Mouse (Mus musculus): ENCODE results near the gene Ube2c. TPM values are rescaled to one million over a fixed set of nuclear protein-coding genes. Genes with fewer than 3 reads are reported as not detected.

Ube2c gene
- polyA plus RNA-seq, 1 experiment, result 327 TPM

GRCm38 (mm10) chr2:164735446-164735845, 34.3 kb upstream of the Ube2c start:
- H3K27ac ChIP-seq (ENCODE audit: control insufficient read depth, insufficient read depth, low read length), result no peak overlapping the region
- no peak overlapping the region for H3K4me3 ChIP-seq (ENCODE audit: control insufficient read depth, insufficient read depth, low read length)
- no peaks in the 10 kb centered on the region for H3K36me3 ChIP-seq (ENCODE audit: control insufficient read depth, insufficient read depth, low read length)
- TF ChIP-seq POLR2A (IDR thresholded peaks at IDR 0.05; ENCODE audit: control insufficient read depth, extremely low read depth, insufficient read depth, low read length, poor library complexity) (no peak), CTCF (IDR thresholded peaks at IDR 0.05; ENCODE audit: borderline replicate concordance, control insufficient read depth, extremely low read depth, insufficient read depth, low read length, poor library complexity) (no peak)
- H3K4me1 ChIP-seq (replicated peaks; ENCODE audit: control insufficient read depth, insufficient read depth, low read length), result no peaks in the 10 kb centered on the region
- no peaks in the 10 kb centered on the region for H3K27me3 ChIP-seq (ENCODE audit: control insufficient read depth, insufficient read depth, low read length)
- 89% methylated on average over 5 of the region's 5 CpGs for WGBS
- DNase-seq, result no peak

GRCm38 (mm10) chr2:164737377-164738090, 32.2 kb upstream of the Ube2c start:
- no peak for TF ChIP-seq CTCF (IDR thresholded peaks at IDR 0.05; ENCODE audit: borderline replicate concordance, control insufficient read depth, extremely low read depth, insufficient read depth, low read length, poor library complexity)
- TF ChIP-seq POLR2A (IDR thresholded peaks at IDR 0.05; ENCODE audit: control insufficient read depth, extremely low read depth, insufficient read depth, low read length, poor library complexity), result no peak
- WGBS, result 87% methylated on average over 3 of the region's 3 CpGs
- H3K27me3 ChIP-seq (ENCODE audit: control insufficient read depth, insufficient read depth, low read length), result no peaks in the 10 kb centered on the region
- H3K4me3 ChIP-seq (ENCODE audit: control insufficient read depth, insufficient read depth, low read length), result no peak overlapping the region
- DNase-seq, result no peak
- H3K4me1 ChIP-seq (replicated peaks; ENCODE audit: control insufficient read depth, insufficient read depth, low read length), result no peaks in the 10 kb centered on the region
- H3K27ac ChIP-seq (ENCODE audit: control insufficient read depth, insufficient read depth, low read length), result no peak overlapping the region
- no peaks in the 10 kb centered on the region for H3K36me3 ChIP-seq (ENCODE audit: control insufficient read depth, insufficient read depth, low read length)

- WGBS, result 63% methylated on average over 7 of the region's 7 CpGs
- Histone ChIP-seq H3K27ac (ENCODE audit: control insufficient read depth, insufficient read depth, low read length) (no peak overlapping the region), H3K4me3 (ENCODE audit: control insufficient read depth, insufficient read depth, low read length) (no peak overlapping the region), H3K4me1 (replicated peaks; ENCODE audit: control insufficient read depth, insufficient read depth, low read length) (peaks cover 1% of the 10 kb centered on the region), H3K36me3 (ENCODE audit: control insufficient read depth, insufficient read depth, low read length) (no peaks in the 10 kb centered on the region), H3K27me3 (ENCODE audit: control insufficient read depth, insufficient read depth, low read length) (no peaks in the 10 kb centered on the region)
- no peak for DNase-seq
- TF ChIP-seq CTCF (IDR thresholded peaks at IDR 0.05; ENCODE audit: borderline replicate concordance, control insufficient read depth, extremely low read depth, insufficient read depth, low read length, poor library complexity) (no peak), POLR2A (IDR thresholded peaks at IDR 0.05; ENCODE audit: control insufficient read depth, extremely low read depth, insufficient read depth, low read length, poor library complexity) (no peak)
Measured at GRCm38 (mm10) chr2:164739876-164740275, 29.8 kb upstream of the Ube2c start.

- H3K27ac ChIP-seq (ENCODE audit: control insufficient read depth, insufficient read depth, low read length), result no peak overlapping the region
- TF ChIP-seq POLR2A (IDR thresholded peaks at IDR 0.05; ENCODE audit: control insufficient read depth, extremely low read depth, insufficient read depth, low read length, poor library complexity) (no peak), CTCF (IDR thresholded peaks at IDR 0.05; ENCODE audit: borderline replicate concordance, control insufficient read depth, extremely low read depth, insufficient read depth, low read length, poor library complexity) (no peak)
- H3K27me3 ChIP-seq (ENCODE audit: control insufficient read depth, insufficient read depth, low read length), result no peaks in the 10 kb centered on the region
- WGBS, result 22% methylated on average over 13 of the region's 13 CpGs
- H3K4me3 ChIP-seq (ENCODE audit: control insufficient read depth, insufficient read depth, low read length), result no peak overlapping the region
- no peak for DNase-seq
- H3K36me3 ChIP-seq (ENCODE audit: control insufficient read depth, insufficient read depth, low read length), result peaks cover 3% of the 10 kb centered on the region; the same call in 1 of the 2 replicates
- H3K4me1 ChIP-seq (replicated peaks; ENCODE audit: control insufficient read depth, insufficient read depth, low read length), result peaks cover 10% of the 10 kb centered on the region
Measured at GRCm38 (mm10) chr2:164744987-164745386, 24.7 kb upstream of the Ube2c start.

- no peak within 1 kb of the TSS for H3K27ac ChIP-seq (ENCODE audit: control insufficient read depth, insufficient read depth, low read length)
- under 1% methylated on average over 70 of the region's 70 CpGs for WGBS
- peak; percentile 96 for DNase-seq
Measured at GRCm38 (mm10) chr2:164745843-164746479, 23.7 kb upstream of the Ube2c start, which contains the start of the genes Wfdc3 and Dnttip1. Gene Wfdc3, minus strand, starts transcription at chr2:164745931. Gene Dnttip1, plus strand, starts transcription at chr2:164745983.

GRCm38 (mm10) chr2:164746693-164747092, 23.0 kb upstream of the Ube2c start:
- TF ChIP-seq POLR2A (IDR thresholded peaks at IDR 0.05; ENCODE audit: control insufficient read depth, extremely low read depth, insufficient read depth, low read length, poor library complexity) (no peak), CTCF (IDR thresholded peaks at IDR 0.05; ENCODE audit: borderline replicate concordance, control insufficient read depth, extremely low read depth, insufficient read depth, low read length, poor library complexity) (no peak)
- Histone ChIP-seq H3K4me1 (replicated peaks; ENCODE audit: control insufficient read depth, insufficient read depth, low read length) (peaks cover 10% of the 10 kb centered on the region), H3K36me3 (ENCODE audit: control insufficient read depth, insufficient read depth, low read length) (peaks cover 16% of the 10 kb centered on the region), H3K27me3 (ENCODE audit: control insufficient read depth, insufficient read depth, low read length) (no peaks in the 10 kb centered on the region), H3K4me3 (ENCODE audit: control insufficient read depth, insufficient read depth, low read length) (peak overlapping the region; percentile 88), H3K27ac (ENCODE audit: control insufficient read depth, insufficient read depth, low read length) (no peak overlapping the region)
- 30% methylated on average over 8 of the region's 8 CpGs for WGBS
- DNase-seq, result no peak

More at GRCm38 (mm10) chr2:164745843-164746479, 23.7 kb upstream of the Ube2c start, which contains the start of the genes Wfdc3 and Dnttip1:
- H3K36me3 ChIP-seq (ENCODE audit: control insufficient read depth, insufficient read depth, low read length), result peaks cover 10% of the 10 kb centered on the region
- peaks cover 10% of the 10 kb centered on the region for H3K4me1 ChIP-seq (replicated peaks; ENCODE audit: control insufficient read depth, insufficient read depth, low read length)
- no peaks in the 10 kb centered on the region for H3K27me3 ChIP-seq (ENCODE audit: control insufficient read depth, insufficient read depth, low read length)
- peak within 1 kb of the TSS; percentile 88 for H3K4me3 ChIP-seq (ENCODE audit: control insufficient read depth, insufficient read depth, low read length)
- TF ChIP-seq POLR2A (IDR thresholded peaks at IDR 0.05; ENCODE audit: control insufficient read depth, extremely low read depth, insufficient read depth, low read length, poor library complexity) (peak; percentile 63; the same call in 1 of the 2 replicates), CTCF (IDR thresholded peaks at IDR 0.05; ENCODE audit: borderline replicate concordance, control insufficient read depth, extremely low read depth, insufficient read depth, low read length, poor library complexity) (0 out of 2 replicates have a peak, but pooled peaks have one; percentile 25)
